Mouse (Mus musculus): ENCODE data around the gene Scgb2b19.
"Not testable (repeated sequence)": the region's sequence is repeated elsewhere in the genome, so short reads cannot be mapped to it uniquely, and the experiment has no call there.

- not testable (repeated sequence) for TF ChIP-seq POLR2A (IDR thresholded peaks at IDR 0.05; ENCODE audit: insufficient read length, low read depth); TCF3 (IDR thresholded peaks at IDR 0.05; ENCODE audit: insufficient read length, low read depth); POLR2AphosphoS2 (IDR thresholded peaks at IDR 0.05; ENCODE audit: insufficient read length, low read depth); CEBPB (IDR thresholded peaks at IDR 0.05; ENCODE audit: insufficient read depth, poor library complexity, severe bottlenecking); TCF12 (IDR thresholded peaks at IDR 0.05; ENCODE audit: insufficient read depth, poor library complexity, severe bottlenecking); E2F4 (IDR thresholded peaks at IDR 0.05; ENCODE audit: insufficient read depth); MAX (IDR thresholded peaks at IDR 0.05; ENCODE audit: low read depth); MYOD1 (IDR thresholded peaks at IDR 0.05; ENCODE audit: control insufficient read depth in 1 of 3, insufficient read length in 2 of 3, low read depth in 2 of 3)
Measured at GRCm38 (mm10) chr7:33280238-33280637, at the start of gene Scgb2b19.

Data from myocyte (in vitro differentiated cells).